Mouse (Mus musculus) CH12.LX (cell line): ENCODE data around the gene Nos1ap. TPM values are rescaled to one million over a fixed set of nuclear protein-coding genes. Genes with fewer than 3 reads are reported as not detected.

ENCODE experiments used
- DNase-seq: peaks from one replicate; pipeline ENCODE4 v3.0.0-alpha.2; 2013; ENCODE audit errors: extremely low read depth
- H3K27ac ChIP-seq: 2 replicates; pipeline ENCODE4 v1.5.1; 2012; ENCODE audit warnings: low read depth, mild to moderate bottlenecking, control low read depth, moderate library complexity; ENCODE audit not compliant: insufficient read depth
- H3K27me3 ChIP-seq: replicated peaks from 2 replicates; pipeline ENCODE3; 2012; ENCODE audit warnings: inconsistent platforms
- H3K36me3 ChIP-seq, 2 experiments: replicated peaks in 1 of 2; 2 replicates each; pipeline versions ENCODE3 to v1.6.1; 2012; ENCODE audit warnings: inconsistent platforms in 1 of 2, low read length in 1 of 2, mild to moderate bottlenecking in 1 of 2, mixed read lengths in 1 of 2, moderate library complexity in 1 of 2; ENCODE audit not compliant: control insufficient read depth in 1 of 2, insufficient read depth in 1 of 2
- H3K4me1 ChIP-seq, 2 experiments: 2 replicates each; pipeline ENCODE4 v1.6.1; 2012; ENCODE audit warnings: inconsistent platforms in 1 of 2, moderate library complexity in 1 of 2; ENCODE audit not compliant: insufficient read depth in 2 of 2, control insufficient read depth in 1 of 2
- H3K4me2 ChIP-seq: 2 replicates; pipeline ENCODE4 v1.6.1; 2012; ENCODE audit warnings: low read depth, mild to moderate bottlenecking, control low read depth; ENCODE audit not compliant: poor library complexity, insufficient read depth, severe bottlenecking
- H3K4me3 ChIP-seq, 3 experiments: fragments of 150-350 bp in 1 of 3; sonication (generic) in 1 of 3; replicated peaks in 1 of 3; 2 replicates each; pipeline versions ENCODE3 to v1.5.1; 2011 to 2012; ENCODE audit warnings: low read depth in 2 of 3, low read length in 2 of 3, mild to moderate bottlenecking in 2 of 3, moderate library complexity in 2 of 3, control low read depth in 1 of 3, improper control_type of control experiment in 1 of 3, inconsistent platforms in 1 of 3, mixed read lengths in 1 of 3; ENCODE audit not compliant: poor library complexity in 1 of 3
- H3K79me2 ChIP-seq: replicated peaks from 2 replicates; pipeline ENCODE4 v1.6.1; 2012; ENCODE audit warnings: mild to moderate bottlenecking, moderate library complexity; ENCODE audit not compliant: control insufficient read depth, poor library complexity, insufficient read depth, severe bottlenecking; ENCODE audit errors: extremely low read depth
- H3K9ac ChIP-seq: 2 replicates; pipeline ENCODE4 v1.6.1; 2012; ENCODE audit warnings: low read depth, mild to moderate bottlenecking, control low read depth, moderate library complexity; ENCODE audit not compliant: insufficient read depth
- H3K9me3 ChIP-seq: replicated peaks from 2 replicates; pipeline ENCODE3; 2012; ENCODE audit warnings: low read length, inconsistent platforms, mixed read lengths
- CHD1 ChIP-seq: IDR thresholded peaks from 2 replicates; pipeline ENCODE4 v1.6.1; 2012; ENCODE audit warnings: low read depth, low read length, improper control_type of control experiment, inconsistent platforms
- CHD2 ChIP-seq: IDR thresholded peaks from 2 replicates; pipeline ENCODE4 v1.6.1; 2011; ENCODE audit warnings: low read length, improper control_type of control experiment
- CTCF ChIP-seq, 2 experiments: IDR thresholded peaks in 1 of 2; conservative IDR thresholded peaks in 1 of 2; 2 replicates each; pipeline ENCODE4 v1.5.1; 2011 to 2012; ENCODE audit warnings: low read depth in 2 of 2, low read length in 2 of 2, improper control_type of control experiment in 1 of 2, inconsistent platforms in 1 of 2, mild to moderate bottlenecking in 1 of 2, moderate library complexity in 1 of 2
- ELF1 ChIP-seq: IDR thresholded peaks from 2 replicates; pipeline ENCODE4 v1.6.1; 2014; ENCODE audit warnings: low read depth, mild to moderate bottlenecking, inconsistent platforms, low read length, improper control_type of control experiment
- GABPA ChIP-seq: IDR thresholded peaks from 2 replicates; pipeline ENCODE4 v1.6.1; 2012; ENCODE audit warnings: low read depth, low read length, improper control_type of control experiment, inconsistent platforms; ENCODE audit not compliant: insufficient replicate concordance
- HCFC1 ChIP-seq: IDR thresholded peaks from 2 replicates; pipeline ENCODE4 v1.6.1; 2012; ENCODE audit warnings: low read depth, mild to moderate bottlenecking, inconsistent platforms, low read length, improper control_type of control experiment
- JUND ChIP-seq: conservative IDR thresholded peaks from 2 replicates; pipeline ENCODE4 v1.6.1; 2011; ENCODE audit warnings: low read depth, low read length, improper control_type of control experiment
- MAX ChIP-seq: IDR thresholded peaks from 2 replicates; pipeline ENCODE4 v1.6.1; 2011; ENCODE audit warnings: low read length, improper control_type of control experiment
- MAZ ChIP-seq: IDR thresholded peaks from 2 replicates; pipeline ENCODE4 v1.6.1; 2012; ENCODE audit warnings: low read depth, mild to moderate bottlenecking, inconsistent platforms, low read length, improper control_type of control experiment, moderate library complexity
- MEF2A ChIP-seq: IDR thresholded peaks from 2 replicates; pipeline ENCODE4 v1.6.1; 2014; ENCODE audit warnings: low read depth, mild to moderate bottlenecking, inconsistent platforms, low read length, improper control_type of control experiment, borderline replicate concordance
- MXI1 ChIP-seq: IDR thresholded peaks from 2 replicates; pipeline ENCODE4 v1.6.1; 2011; ENCODE audit warnings: mild to moderate bottlenecking, low read depth, low read length, improper control_type of control experiment
- MYC ChIP-seq: IDR thresholded peaks from 2 replicates; pipeline ENCODE4 v1.6.1; 2011; ENCODE audit warnings: low read depth, mild to moderate bottlenecking, improper control_type of control experiment, low read length
- POLR2A ChIP-seq: IDR thresholded peaks from 2 replicates; pipeline ENCODE4 v1.6.1; 2011; ENCODE audit warnings: low read depth, mild to moderate bottlenecking, improper control_type of control experiment, low read length
- RAD21 ChIP-seq: IDR thresholded peaks from 2 replicates; pipeline ENCODE4 v1.6.1; 2011; ENCODE audit warnings: low read depth, mild to moderate bottlenecking, low read length, improper control_type of control experiment, moderate library complexity
- RCOR1 ChIP-seq: conservative IDR thresholded peaks from 2 replicates; pipeline ENCODE4 v1.6.1; 2012; ENCODE audit warnings: low read depth, mild to moderate bottlenecking, inconsistent platforms, low read length, improper control_type of control experiment
- TBP ChIP-seq: conservative IDR thresholded peaks from 2 replicates; pipeline ENCODE4 v1.6.1; 2011; ENCODE audit warnings: low read depth, low read length, improper control_type of control experiment
- UBTF ChIP-seq: IDR thresholded peaks from 2 replicates; pipeline ENCODE4 v1.6.1; 2012; ENCODE audit warnings: low read depth, mild to moderate bottlenecking, inconsistent platforms, low read length, improper control_type of control experiment, moderate library complexity
- ZC3H11A ChIP-seq: IDR thresholded peaks from 2 replicates; pipeline ENCODE4 v1.6.1; 2012; ENCODE audit warnings: low read depth, mild to moderate bottlenecking, inconsistent platforms, low read length, improper control_type of control experiment
- ZKSCAN1 ChIP-seq: IDR thresholded peaks from 2 replicates; pipeline ENCODE4 v1.6.1; 2012; ENCODE audit warnings: low read depth, inconsistent platforms, low read length, improper control_type of control experiment, borderline replicate concordance
- ZNF384 ChIP-seq: IDR thresholded peaks from 2 replicates; pipeline ENCODE4 v1.6.1; 2012; ENCODE audit warnings: low read depth, low read length, improper control_type of control experiment, inconsistent platforms
- dilution Hi-C: fragments of 300-500 bp; cut with MboI; formaldehyde crosslinking; loops from 2 replicates; pipeline ENCODE4 v1.14.3; 2020; ENCODE audit warnings: low sequenced_read_pairs; ENCODE audit not compliant: extremely low pct_unique_long_range_greater_than_20kb, extremely low pct_ligation_motif_present
- in situ Hi-C: fragments of 300-500 bp; cut with MboI; formaldehyde crosslinking; loops from 3 replicates; pipeline ENCODE4 v1.14.3; 2019; ENCODE audit warnings: low sequenced_read_pairs, low pct_ligation_motif_present, low pct_unique_long_range_greater_than_20kb, mixed read lengths
- polyA plus RNA-seq: library from polyadenylated mRNA; unstranded; fragments of >175 nt; gene quantifications from 2 replicates; pipeline ENCODE4 v1.2.1, GENCODE M21; 2012; ENCODE audit warnings: low read depth; ENCODE audit not compliant: insufficient read length
- total RNA-seq, 2 experiments: library from RNA; depleted of rRNA; stranded (reverse); fragments of 300-350 nt in 1 of 2; fragments of >200 nt in 1 of 2; gene quantifications; 2 replicates each; pipeline ENCODE4 v1.2.3; 2012 to 2014

Gene Nos1ap
- total and polyA plus RNA-seq, 3 experiments, result not detected

DNA sequence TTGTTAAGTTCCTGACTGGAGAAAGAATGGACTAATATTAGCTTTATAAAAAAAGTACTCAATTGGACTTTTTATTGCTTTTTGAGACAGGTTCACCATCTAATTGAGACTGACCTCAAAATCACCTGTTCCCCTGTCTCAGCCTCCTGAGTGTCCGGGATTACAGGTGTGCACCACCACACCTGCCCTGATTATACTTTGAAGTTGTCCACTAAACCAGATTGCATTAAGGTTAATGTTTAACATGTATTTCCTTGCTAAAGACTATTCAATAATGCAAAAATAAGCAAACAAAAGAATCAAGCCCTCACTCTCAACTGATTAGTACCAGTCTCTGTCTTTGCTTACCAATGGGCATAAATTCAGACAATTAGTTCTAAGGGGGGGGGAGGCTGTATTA is 74.2 kb downstream of the Nos1ap start:
- no peak overlapping the region for H3K9ac ChIP-seq
- H3K27ac ChIP-seq, result no peak overlapping the region
- H3K4me3 ChIP-seq, result no peak overlapping the region
- H3K4me2 ChIP-seq, result no peak overlapping the region
- no peaks in the 10 kb centered on the region for H3K4me1 ChIP-seq
- no peak for DNase-seq
- H3K79me2 ChIP-seq, result no peaks in the 10 kb centered on the region
- no peaks in the 10 kb centered on the region for H3K36me3 ChIP-seq
- H3K9me3 ChIP-seq, result peaks cover 4% of the 10 kb centered on the region
- no peak for TF ChIP-seq ZC3H11A
- no peak for TF ChIP-seq MAX
- no peak for TF ChIP-seq RAD21
- TF ChIP-seq, all 38 proteins: peak for 0
- dilution Hi-C loops (no loop called here), in situ Hi-C loops (no loop called here)
- no peaks in the 10 kb centered on the region for H3K27me3 ChIP-seq

DNA sequence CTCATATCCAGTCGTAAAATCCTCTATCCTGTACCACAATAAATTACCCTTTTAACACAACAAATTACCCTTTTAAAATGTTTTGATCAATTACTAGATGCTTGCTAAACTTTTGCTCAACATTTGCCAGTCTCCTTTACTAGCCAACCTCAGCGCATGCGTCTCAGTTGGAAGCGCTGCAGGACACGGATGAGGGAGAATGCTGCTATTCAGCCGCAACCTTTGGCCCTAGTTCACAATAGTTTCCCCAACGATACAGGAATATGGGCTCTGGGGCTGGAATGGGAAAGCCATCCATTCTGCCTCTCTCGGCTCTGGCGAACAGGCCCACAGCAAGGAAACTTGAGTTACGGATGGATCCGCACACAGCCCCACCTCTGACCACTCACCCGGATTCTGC is 75.4 kb downstream of the Nos1ap start:
- H3K79me2 ChIP-seq, result no peaks in the 10 kb centered on the region
- H3K4me3 ChIP-seq, result no peak overlapping the region
- TF ChIP-seq GABPA (no peak), MEF2A (no peak), TBP (no peak), CTCF (conservative IDR thresholded peaks at IDR 0.05 in 1 of 2, IDR thresholded peaks at IDR 0.05 in 1 of 2; ENCODE audit: low read depth in 2 of 2, low read length in 2 of 2) (no peak), MAX (no peak), MYC (no peak), RCOR1 (no peak), ZKSCAN1 (no peak), MXI1 (no peak), ZNF384 (no peak), JUND (no peak), HCFC1 (no peak)
- TF ChIP-seq, all 38 proteins: peak for 0
- Histone ChIP-seq H3K9ac (no peak overlapping the region), H3K36me3 (no peaks in the 10 kb centered on the region), H3K4me1 (no peaks in the 10 kb centered on the region), H3K27ac (no peak overlapping the region), H3K4me2 (no peak overlapping the region), H3K27me3 (no peaks in the 10 kb centered on the region), H3K9me3 (peaks cover 4% of the 10 kb centered on the region)
- DNase-seq, result no peak
- dilution Hi-C loops (no loop called here), in situ Hi-C loops (no loop called here)

DNA sequence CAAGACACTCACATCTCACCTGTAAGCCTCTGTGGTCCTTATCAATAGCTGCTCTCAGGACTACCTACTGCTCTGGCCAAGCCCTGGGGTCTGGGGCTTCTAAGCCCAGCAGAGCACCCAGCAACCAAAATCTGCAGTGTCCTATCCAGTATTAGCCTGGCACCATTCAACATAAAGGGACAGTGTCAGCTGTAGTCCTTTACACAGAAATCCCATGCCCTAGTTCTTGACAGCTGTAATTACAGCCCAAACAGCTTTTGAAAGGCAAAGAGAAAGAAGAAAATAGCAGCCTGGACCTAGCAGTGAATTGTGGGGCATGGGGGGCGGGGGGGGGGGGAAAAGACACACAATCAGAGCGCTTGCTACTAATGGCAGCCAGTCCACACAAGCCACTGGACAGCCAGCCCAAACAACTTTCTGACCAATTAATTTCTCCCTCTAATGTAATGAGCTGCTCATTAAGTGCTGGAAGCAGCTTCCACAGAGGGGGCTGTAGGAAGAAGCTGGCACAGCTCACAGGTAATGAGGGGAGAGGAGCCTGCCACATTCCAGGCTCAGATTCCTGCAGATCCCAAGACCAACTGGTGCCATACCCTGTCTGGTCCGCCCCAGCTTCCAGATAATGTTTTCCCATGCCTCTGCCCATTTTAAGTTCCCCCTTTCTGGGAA is 77.1 kb downstream of the Nos1ap start:
- Histone ChIP-seq H3K27me3 (no peaks in the 10 kb centered on the region), H3K27ac (no peak overlapping the region), H3K9me3 (no peaks in the 10 kb centered on the region), H3K4me3 (no peak overlapping the region), H3K4me1 (no peaks in the 10 kb centered on the region), H3K36me3 (no peaks in the 10 kb centered on the region), H3K9ac (no peak overlapping the region), H3K4me2 (no peak overlapping the region), H3K79me2 (no peaks in the 10 kb centered on the region)
- dilution Hi-C loops, result no loop called here
- in situ Hi-C loops, result no loop called here
- no peak for TF ChIP-seq UBTF
- TF ChIP-seq ZKSCAN1, result no peak
- no peak for TF ChIP-seq CHD2
- TF ChIP-seq ZC3H11A, result no peak
- no peak for TF ChIP-seq MAZ
- TF ChIP-seq ELF1, result no peak
- no peak for TF ChIP-seq CHD1
- TF ChIP-seq POLR2A, result no peak
- TF ChIP-seq HCFC1, result no peak
- DNase-seq, result no peak
